Mouse (Mus musculus) thymus, adult 2 months (tissue): ENCODE data around the gene Mmp10.

Experiments used
- CTCF ChIP-seq: fragments of 200-500 bp; IDR thresholded peaks from 2 replicates; pipeline ENCODE4 v1.5.1; 2012; ENCODE audit warnings: mild to moderate bottlenecking, control low read depth, low read length, moderate library complexity, borderline replicate concordance; ENCODE audit not compliant: control insufficient read depth, poor library complexity, insufficient read depth; ENCODE audit errors: extremely low read depth
- POLR2A ChIP-seq: fragments of 200-500 bp; IDR thresholded peaks from 2 replicates; pipeline ENCODE4 v1.6.1; 2012; ENCODE audit warnings: mild to moderate bottlenecking, low read length, control low read depth, moderate library complexity; ENCODE audit not compliant: control insufficient read depth, poor library complexity, insufficient read depth; ENCODE audit errors: extremely low read depth

DNA sequence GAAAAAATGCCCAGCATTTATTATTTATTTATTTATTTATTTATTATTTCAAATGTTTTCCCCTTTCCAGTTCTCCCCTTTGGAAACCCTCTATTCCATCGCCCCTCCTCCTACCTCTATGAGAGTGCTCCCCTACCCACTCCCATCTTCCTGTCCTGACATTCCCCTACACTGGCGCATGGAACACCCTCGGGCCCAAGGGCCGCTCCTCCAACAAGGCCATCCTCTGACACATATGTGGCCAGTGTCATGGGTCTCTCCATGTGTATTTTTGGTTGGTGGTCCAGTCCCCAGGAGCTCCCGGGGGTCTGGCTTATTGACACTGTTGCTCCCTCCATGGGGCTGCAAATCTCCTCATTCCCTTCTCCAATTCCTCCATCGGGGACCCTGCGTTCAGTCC lies 43.8 kb downstream of the Mmp10 start:
- TF ChIP-seq CTCF = no peak
- no peak for TF ChIP-seq POLR2A
